Mouse (Mus musculus): ENCODE data around the gene Xpot.

The Xpot gene

GRCm38 (mm10) chr10:121622431-121622830, 3.7 kb downstream of the Xpot start:
- DNase-seq (ENCODE audit: low spot score) = no peak

GRCm38 (mm10) chr10:121615935-121616334, 10.2 kb downstream of the Xpot start:
- no peak for DNase-seq (ENCODE audit: low spot score)

- no peak for DNase-seq (ENCODE audit: low spot score)
Observed at GRCm38 (mm10) chr10:121615146-121615870, 10.8 kb downstream of the Xpot start.

- DNase-seq (ENCODE audit: low spot score) = no peak
Observed at GRCm38 (mm10) chr10:121613570-121613969, 12.6 kb downstream of the Xpot start.

GRCm38 (mm10) chr10:121612448-121612847, 13.7 kb downstream of the Xpot start:
- no peak for DNase-seq (ENCODE audit: low spot score)

GRCm38 (mm10) chr10:121611587-121611986, 14.5 kb downstream of the Xpot start:
- no peak for DNase-seq (ENCODE audit: low spot score)

GRCm38 (mm10) chr10:121608177-121608576, 18.0 kb downstream of the Xpot start:
- no peak for DNase-seq (ENCODE audit: low spot score)

- DNase-seq (ENCODE audit: low spot score) = no peak
Observed at GRCm38 (mm10) chr10:121604632-121605344, 21.3 kb downstream of the Xpot start.

GRCm38 (mm10) chr10:121603556-121603955, 22.6 kb downstream of the Xpot start:
- DNase-seq (ENCODE audit: low spot score) = no peak

GRCm38 (mm10) chr10:121601272-121601671, 24.9 kb downstream of the Xpot start:
- DNase-seq (ENCODE audit: low spot score) = no peak

GRCm38 (mm10) chr10:121596580-121596979, 29.6 kb downstream of the Xpot start:
- no peak for DNase-seq (ENCODE audit: low spot score)

- no peak for DNase-seq (ENCODE audit: low spot score)
Observed at GRCm38 (mm10) chr10:121591106-121591505, 35.0 kb downstream of the Xpot start.

GRCm38 (mm10) chr10:121587371-121587840, 38.7 kb downstream of the Xpot start:
- DNase-seq (ENCODE audit: low spot score) = no peak

GRCm38 (mm10) chr10:121586675-121587370, 39.3 kb downstream of the Xpot start, which contains the start of gene Tbk1:
Gene Tbk1 (minus strand): TSS chr10:121586787.
- DNase-seq (ENCODE audit: low spot score) = peak; percentile 92

- peak; percentile 5 for DNase-seq (ENCODE audit: low spot score)
Observed at GRCm38 (mm10) chr10:121585791-121586642, 40.1 kb downstream of the Xpot start.

GRCm38 (mm10) chr10:121585056-121585790, 40.9 kb downstream of the Xpot start:
- no peak for DNase-seq (ENCODE audit: low spot score)

GRCm38 (mm10) chr10:121584033-121584432, 42.1 kb downstream of the Xpot start:
- no peak for DNase-seq (ENCODE audit: low spot score)

- peak; percentile 27 for DNase-seq (ENCODE audit: low spot score)
Observed at GRCm38 (mm10) chr10:121583016-121583415, 43.1 kb downstream of the Xpot start.

- no peak for DNase-seq (ENCODE audit: low spot score)
Observed at GRCm38 (mm10) chr10:121582287-121582686, 43.8 kb downstream of the Xpot start.

- no peak for DNase-seq (ENCODE audit: low spot score)
Observed at GRCm38 (mm10) chr10:121581405-121581804, 44.7 kb downstream of the Xpot start.

- no peak for DNase-seq (ENCODE audit: low spot score)
Observed at GRCm38 (mm10) chr10:121580381-121580780, 45.8 kb downstream of the Xpot start.
